Mouse (Mus musculus): ENCODE measurements around the gene Vill. TPM values are rescaled to one million over a fixed set of nuclear protein-coding genes. Genes with fewer than 3 reads are reported as not detected.

Vill gene
- polyA plus RNA-seq, 1 experiment from 2014 or later: 6.9 TPM

DNA sequence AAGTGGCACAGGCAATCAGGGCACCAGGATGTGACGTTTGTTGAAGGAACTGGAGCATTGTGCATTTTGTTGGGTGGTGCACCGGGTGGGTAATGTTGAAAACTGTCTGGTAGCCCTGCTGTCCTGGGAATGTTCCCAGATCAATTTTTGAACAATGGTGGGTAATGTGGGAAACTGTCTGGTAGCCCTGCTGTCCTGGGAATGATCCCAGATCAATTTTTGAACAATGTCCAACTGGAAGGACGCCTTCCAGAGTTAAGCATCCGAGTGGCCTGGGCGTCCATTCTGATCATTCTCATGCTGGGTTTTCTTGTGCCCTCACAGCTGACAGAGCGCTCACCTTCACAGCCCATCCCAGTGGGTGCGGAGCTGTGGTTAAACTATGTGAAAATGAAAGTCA is 25.2 kb upstream of the Vill start:
- WGBS: 94% methylated on average over 7 of the region's 7 CpGs
- no peak for ATAC-seq (ENCODE audit: low FRiP score)
- Histone ChIP-seq H3K9me3 (no peaks in the 10 kb centered on the region), H3K36me3 (replicated peaks) (no peaks in the 10 kb centered on the region), H3K4me1 (peaks cover 8% of the 10 kb centered on the region), H3K27ac (no peak overlapping the region), H3K27me3 (no peaks in the 10 kb centered on the region), H3K4me3 (replicated peaks) (no peak overlapping the region), H3K9ac (no peak overlapping the region), H3K4me2 (no peak overlapping the region)

DNA sequence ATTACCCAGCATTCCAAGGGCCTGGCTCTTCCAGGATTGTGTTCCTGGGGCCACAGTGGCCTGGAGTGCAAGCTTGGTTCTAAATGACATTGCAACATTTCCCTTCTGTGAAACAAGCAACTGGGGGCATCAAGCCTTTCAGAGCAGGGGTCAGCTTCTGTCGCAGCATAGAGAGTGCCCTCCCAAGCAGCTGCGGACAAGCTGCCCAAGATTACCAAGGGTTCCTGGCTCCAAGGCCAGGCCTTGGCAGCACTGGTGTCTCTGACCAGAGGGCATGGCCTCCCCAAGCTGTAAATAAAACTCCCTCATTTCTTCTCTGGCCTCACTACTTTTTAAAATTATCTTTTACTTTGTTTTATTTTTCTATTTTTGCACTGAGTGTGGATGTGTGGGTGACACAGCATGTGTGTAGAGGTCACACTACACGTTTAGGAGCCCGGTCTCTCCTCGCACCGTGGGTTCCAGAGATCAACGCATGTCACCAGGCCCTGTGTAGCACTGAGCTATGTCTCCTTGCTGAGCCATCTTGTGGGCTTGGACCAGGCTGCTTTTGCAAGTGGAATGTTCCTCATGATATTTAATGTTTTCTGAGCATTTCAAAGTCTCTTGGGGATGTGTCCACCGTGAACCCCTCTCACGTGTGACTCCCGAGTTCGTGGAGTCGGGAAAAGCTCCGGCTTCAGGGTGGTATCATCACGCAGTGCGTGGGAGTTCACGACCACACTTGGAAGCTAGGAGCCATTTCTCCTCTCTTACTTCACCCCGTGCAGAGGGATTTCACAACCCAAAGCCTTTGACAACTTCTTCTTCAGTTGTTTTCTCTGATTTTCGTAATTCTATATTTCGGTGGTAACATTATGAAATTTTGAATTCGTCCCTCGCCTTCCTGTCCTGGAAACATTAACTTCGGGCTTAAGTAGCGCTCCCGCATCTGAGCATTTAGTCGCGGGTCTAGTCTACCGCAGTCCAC is 24.1 kb upstream of the Vill start:
- no peak overlapping the region for H3K27ac ChIP-seq
- no peak overlapping the region for H3K9ac ChIP-seq
- H3K4me2 ChIP-seq: no peak overlapping the region
- H3K4me1 ChIP-seq: peaks cover 20% of the 10 kb centered on the region
- H3K4me3 ChIP-seq (replicated peaks): no peak overlapping the region
- no peaks in the 10 kb centered on the region for H3K9me3 ChIP-seq
- WGBS: 93% methylated on average over 27 of the region's 27 CpGs
- H3K36me3 ChIP-seq (replicated peaks): no peaks in the 10 kb centered on the region
- H3K27me3 ChIP-seq: no peaks in the 10 kb centered on the region; the same call in 1 of the 2 replicates
- no peak for ATAC-seq (ENCODE audit: low FRiP score)

DNA sequence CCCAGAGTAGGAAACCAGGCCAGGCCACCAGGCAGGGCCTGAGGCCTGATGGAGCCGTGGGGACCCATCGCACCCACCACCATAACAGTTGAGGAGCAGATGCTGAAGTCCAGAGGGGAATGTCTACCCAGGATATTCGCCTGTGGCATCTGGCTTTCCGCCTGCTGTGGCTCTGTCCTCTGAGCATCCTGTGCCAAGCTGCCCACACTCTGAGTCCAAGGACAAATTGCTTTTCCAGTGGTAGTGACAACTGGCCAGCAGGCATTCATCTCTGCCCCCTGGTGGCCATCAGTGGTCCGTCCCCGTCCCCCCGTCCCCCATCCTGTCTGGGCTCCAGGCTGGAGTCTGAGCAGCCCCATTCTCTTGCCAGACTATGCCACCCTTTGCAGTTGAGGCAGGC is 23.0 kb upstream of the Vill start:
- 0 out of 2 replicates have a peak, but pooled peaks have one; percentile 40 for ATAC-seq (ENCODE audit: low FRiP score)
- Histone ChIP-seq H3K4me3 (replicated peaks) (no peak overlapping the region), H3K9me3 (no peaks in the 10 kb centered on the region), H3K27me3 (no peaks in the 10 kb centered on the region; the same call in 1 of the 2 replicates), H3K9ac (no peak overlapping the region), H3K4me1 (peaks cover 30% of the 10 kb centered on the region), H3K36me3 (replicated peaks) (no peaks in the 10 kb centered on the region), H3K27ac (no peak overlapping the region), H3K4me2 (no peak overlapping the region)
- whole genome bisulfite sequencing: 65% methylated on average over 7 of the region's 7 CpGs

DNA sequence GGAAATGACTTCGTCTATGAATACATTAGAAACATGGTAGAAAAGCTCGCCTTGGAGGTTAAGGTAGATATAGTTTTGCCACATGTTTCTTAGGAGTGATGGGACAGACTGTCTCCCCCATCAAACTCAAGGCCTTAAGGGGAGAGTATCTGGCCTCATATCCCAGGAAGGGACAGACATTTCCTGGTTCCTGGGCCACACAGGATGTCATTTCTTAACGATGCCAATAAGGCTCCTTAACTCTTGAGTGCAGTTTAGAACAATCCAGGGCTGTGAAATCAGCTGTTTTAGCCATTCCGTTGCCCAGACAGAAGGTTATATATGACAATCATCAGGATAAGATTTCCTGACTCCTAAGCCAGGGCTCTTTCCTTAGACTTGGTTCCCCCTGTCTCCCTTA is 21.5 kb upstream of the Vill start:
- H3K9me3 ChIP-seq: no peaks in the 10 kb centered on the region
- H3K27me3 ChIP-seq: no peaks in the 10 kb centered on the region; the same call in 1 of the 2 replicates
- H3K27ac ChIP-seq: no peak overlapping the region
- ATAC-seq (ENCODE audit: low FRiP score): no peak
- peaks cover 37% of the 10 kb centered on the region for H3K4me1 ChIP-seq
- no peak overlapping the region for H3K9ac ChIP-seq
- WGBS: 86% methylated on average over 4 of the region's 4 CpGs
- H3K36me3 ChIP-seq (replicated peaks): no peaks in the 10 kb centered on the region
- no peak overlapping the region for H3K4me3 ChIP-seq (replicated peaks)
- H3K4me2 ChIP-seq: no peak overlapping the region

DNA sequence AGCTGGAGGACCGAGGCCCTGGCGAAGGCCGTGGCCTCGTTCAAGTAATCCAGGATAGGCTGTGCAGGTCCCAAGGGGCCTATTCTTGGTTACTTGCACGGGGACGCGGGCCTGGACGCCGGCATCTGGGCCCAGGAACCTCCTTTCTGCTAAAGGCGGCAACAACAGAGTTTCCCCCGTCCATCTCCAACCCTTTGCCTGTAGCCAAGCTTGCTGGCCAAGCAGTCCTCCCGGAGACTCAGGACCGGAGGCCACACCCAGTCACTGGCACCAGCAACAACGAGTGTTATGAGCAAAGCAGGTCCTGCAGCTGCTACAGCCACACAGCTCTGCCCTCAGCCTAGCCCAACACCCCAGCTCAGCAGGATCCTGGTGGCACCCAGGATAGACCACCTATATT is 20.8 kb upstream of the Vill start:
- Histone ChIP-seq H3K9me3 (no peaks in the 10 kb centered on the region), H3K27ac (peak overlapping the region; percentile 68; the same call in 1 of the 2 replicates), H3K4me2 (no peak overlapping the region), H3K4me3 (replicated peaks) (no peak overlapping the region), H3K36me3 (replicated peaks) (no peaks in the 10 kb centered on the region), H3K9ac (no peak overlapping the region), H3K4me1 (peaks cover 42% of the 10 kb centered on the region), H3K27me3 (no peaks in the 10 kb centered on the region; the same call in 1 of the 2 replicates)
- WGBS: 85% methylated on average over 14 of the region's 14 CpGs
- no peak for ATAC-seq (ENCODE audit: low FRiP score)

DNA sequence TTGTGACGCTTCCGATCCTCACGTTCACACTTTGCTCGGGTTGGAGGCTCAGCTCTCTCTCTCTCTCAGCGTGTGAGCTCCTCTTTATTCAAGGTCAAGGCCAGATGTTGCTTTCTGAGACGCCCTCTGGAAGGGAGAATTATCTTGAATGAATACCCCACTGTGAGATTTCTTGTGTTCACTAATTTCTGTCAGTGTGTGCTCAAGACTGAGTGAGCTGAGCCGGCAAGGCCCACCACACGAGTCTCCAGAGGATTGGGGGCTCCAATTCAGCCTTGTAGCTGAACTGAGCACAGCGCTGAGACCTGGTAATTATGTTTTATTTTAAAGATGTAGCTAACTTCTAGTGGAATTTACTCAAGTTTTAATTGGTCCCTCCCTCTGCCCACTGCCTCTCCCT is 20.0 kb upstream of the Vill start:
- Histone ChIP-seq H3K9ac (0 out of 2 replicates have a peak overlapping the region, but pooled peaks have one; percentile 7), H3K36me3 (replicated peaks) (no peaks in the 10 kb centered on the region), H3K27me3 (no peaks in the 10 kb centered on the region; the same call in 1 of the 2 replicates), H3K4me1 (peaks cover 49% of the 10 kb centered on the region), H3K9me3 (no peaks in the 10 kb centered on the region), H3K27ac (peak overlapping the region; percentile 68), H3K4me2 (no peak overlapping the region), H3K4me3 (replicated peaks) (no peak overlapping the region)
- WGBS: 39% methylated on average over 9 of the region's 9 CpGs
- no peak for ATAC-seq (ENCODE audit: low FRiP score)

DNA sequence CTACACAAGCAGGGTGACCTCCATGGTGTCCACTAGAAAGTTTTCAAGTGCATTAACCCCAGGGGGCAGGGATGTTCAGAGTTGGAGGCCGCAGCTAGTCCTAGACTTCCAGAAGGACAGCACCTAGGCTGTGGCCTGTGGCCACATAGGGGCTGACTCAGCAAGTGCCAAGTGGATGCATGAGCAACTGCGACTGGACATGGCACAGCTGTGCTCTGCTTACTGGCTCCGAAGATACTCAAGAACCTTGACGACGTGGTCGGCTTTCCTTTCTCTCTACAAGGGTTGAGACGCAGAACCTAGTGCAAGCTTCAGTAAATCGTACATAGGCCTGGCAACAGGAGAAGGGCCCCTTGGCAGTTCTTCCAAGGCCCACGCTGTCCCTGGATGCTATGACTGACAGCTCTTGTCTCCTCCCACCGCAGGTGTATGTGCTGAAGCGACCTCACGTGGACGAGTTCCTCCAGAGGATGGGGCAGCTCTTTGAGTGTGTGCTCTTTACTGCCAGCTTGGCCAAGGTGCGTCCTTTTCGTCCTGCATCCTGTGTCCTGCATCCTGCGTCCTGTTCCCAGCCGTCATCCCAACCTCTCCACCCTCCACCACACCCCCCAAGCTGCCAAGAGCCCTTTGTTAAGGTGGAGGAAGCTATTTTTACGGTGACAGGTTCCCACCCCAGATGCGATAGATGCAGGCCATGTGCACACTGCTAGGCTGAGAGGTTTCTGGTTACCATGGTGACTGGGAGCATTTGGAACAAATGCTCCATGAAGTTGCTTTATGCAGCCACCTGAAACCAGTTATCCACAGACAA is 19.3 kb upstream of the Vill start:
- no peak overlapping the region for H3K4me2 ChIP-seq

DNA sequence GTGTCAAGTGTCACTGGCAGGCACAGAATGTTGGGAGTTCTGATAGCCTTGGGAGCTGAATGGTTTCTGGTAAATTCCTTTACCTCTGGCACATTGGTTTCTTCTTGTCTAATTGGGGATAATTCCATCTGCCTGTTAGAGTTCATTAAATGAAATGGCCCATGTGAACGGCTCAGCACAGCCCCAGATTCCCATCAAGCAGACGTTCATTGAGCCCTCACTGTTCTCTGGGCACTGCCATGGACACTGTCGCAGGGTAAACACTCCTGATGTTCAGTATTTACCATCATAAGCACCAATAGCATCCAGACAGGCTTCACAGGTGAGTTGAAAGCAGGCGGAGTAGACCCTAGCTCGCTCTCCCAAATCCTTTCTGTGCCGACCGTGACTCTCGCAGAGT is 18.5 kb upstream of the Vill start:
- no peak overlapping the region for H3K9ac ChIP-seq
- H3K36me3 ChIP-seq (replicated peaks): peaks cover 9% of the 10 kb centered on the region; the same call in 1 of the 2 replicates
- 69% methylated on average over 8 of the region's 8 CpGs for WGBS
- H3K27ac ChIP-seq: peak overlapping the region; percentile 50
- ATAC-seq (ENCODE audit: low FRiP score): peak; percentile 41; the same call in 1 of the 2 replicates
- H3K4me1 ChIP-seq: peaks cover 52% of the 10 kb centered on the region
- H3K4me3 ChIP-seq (replicated peaks): no peak overlapping the region
- no peaks in the 10 kb centered on the region; the same call in 1 of the 2 replicates for H3K27me3 ChIP-seq
- no peak overlapping the region for H3K4me2 ChIP-seq
- no peaks in the 10 kb centered on the region for H3K9me3 ChIP-seq

More for the DNA sequence above, 19.3 kb upstream of the Vill start:
- Histone ChIP-seq H3K9me3 (no peaks in the 10 kb centered on the region), H3K9ac (peak overlapping the region; percentile 7; the same call in 1 of the 2 replicates), H3K27ac (peak overlapping the region; percentile 50), H3K27me3 (no peaks in the 10 kb centered on the region; the same call in 1 of the 2 replicates), H3K4me3 (replicated peaks) (no peak overlapping the region), H3K36me3 (replicated peaks) (peaks cover 6% of the 10 kb centered on the region; the same call in 1 of the 2 replicates), H3K4me1 (peaks cover 52% of the 10 kb centered on the region)
- 65% methylated on average over 19 of the region's 19 CpGs for WGBS
- peak; percentile 59; the same call in 1 of the 2 replicates for ATAC-seq (ENCODE audit: low FRiP score)

DNA sequence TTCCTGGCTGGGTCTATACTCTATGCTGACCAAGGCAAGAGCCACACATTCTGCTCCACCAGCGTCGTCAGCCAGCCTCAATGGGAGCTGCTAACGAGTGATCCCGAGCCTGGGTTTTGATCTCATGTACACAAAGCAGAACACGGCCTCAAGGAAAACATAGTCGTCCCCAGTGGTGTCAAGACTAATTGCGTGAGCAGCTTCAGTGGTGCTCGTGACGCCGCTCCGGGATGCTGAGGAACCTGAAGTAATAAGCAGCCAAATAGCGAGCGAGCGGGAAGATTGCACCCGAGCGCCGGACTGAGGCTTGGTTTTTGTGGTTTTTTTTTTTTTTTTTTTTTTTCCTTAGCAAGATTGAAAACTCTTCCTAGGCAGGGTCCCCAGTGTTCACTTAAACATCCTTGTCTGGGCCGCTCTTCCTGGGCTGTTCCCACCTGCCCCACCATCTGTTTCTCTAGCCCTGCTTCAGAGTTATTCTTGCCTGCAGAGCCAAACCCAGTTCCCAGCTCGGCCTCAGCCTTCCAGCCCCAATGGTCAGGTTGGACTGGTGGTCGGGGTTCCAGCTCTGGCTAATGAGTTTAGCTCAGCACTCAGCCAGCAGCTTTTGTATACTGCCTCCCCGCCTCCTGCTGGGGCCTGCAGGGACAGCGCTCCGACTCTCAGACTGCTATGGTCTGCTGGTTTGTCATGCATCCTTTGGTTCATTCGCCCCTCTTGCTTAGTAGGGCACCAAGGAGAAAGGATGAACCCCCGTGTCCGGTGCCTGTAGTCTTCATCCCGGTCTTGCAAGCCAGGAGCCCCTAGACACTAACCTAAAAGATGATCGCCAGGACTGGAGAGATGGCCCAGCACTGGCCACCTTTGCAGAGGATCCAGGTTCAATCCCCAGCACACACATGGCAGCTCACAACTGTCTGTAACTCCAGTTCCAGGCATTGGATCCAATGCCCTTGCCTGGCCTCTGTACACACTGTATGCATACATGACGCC is 17.6 kb upstream of the Vill start:
- no peak overlapping the region; the same call in 1 of the 2 replicates for H3K27ac ChIP-seq
- no peak for ATAC-seq (ENCODE audit: low FRiP score)

DNA sequence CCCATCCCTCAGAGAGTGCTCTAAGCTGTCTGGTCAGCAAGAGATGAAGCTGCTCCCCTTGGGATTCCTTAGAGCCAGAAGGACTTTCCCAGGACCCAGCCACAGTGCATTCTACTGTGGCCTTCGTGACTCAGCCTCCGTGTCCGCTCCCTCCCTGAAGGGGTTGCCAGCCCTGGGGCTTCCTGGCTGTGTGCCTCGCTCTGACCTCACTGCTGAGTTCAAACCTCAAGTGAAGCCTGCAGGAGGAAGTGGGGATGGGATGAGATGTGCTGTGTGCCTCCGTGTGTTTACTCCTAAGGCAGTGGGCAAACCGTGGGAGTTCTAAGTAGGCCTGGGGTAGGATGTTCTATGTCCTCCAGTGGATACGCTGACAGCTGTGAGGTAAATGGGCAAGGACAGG is 16.7 kb upstream of the Vill start:
- no peaks in the 10 kb centered on the region; the same call in 1 of the 2 replicates for H3K27me3 ChIP-seq
- H3K4me3 ChIP-seq (replicated peaks): no peak overlapping the region
- no peak overlapping the region for H3K4me2 ChIP-seq
- WGBS: 87% methylated on average over 7 of the region's 7 CpGs
- H3K9ac ChIP-seq: no peak overlapping the region
- H3K4me1 ChIP-seq: peaks cover 52% of the 10 kb centered on the region
- no peaks in the 10 kb centered on the region for H3K9me3 ChIP-seq
- ATAC-seq (ENCODE audit: low FRiP score): no peak
- H3K36me3 ChIP-seq (replicated peaks): peaks cover 13% of the 10 kb centered on the region
- H3K27ac ChIP-seq: no peak overlapping the region

More for the DNA sequence above, 17.6 kb upstream of the Vill start:
- peaks cover 52% of the 10 kb centered on the region for H3K4me1 ChIP-seq
- H3K9me3 ChIP-seq: no peaks in the 10 kb centered on the region
- no peak overlapping the region for H3K9ac ChIP-seq
- no peak overlapping the region for H3K4me3 ChIP-seq (replicated peaks)
- no peak overlapping the region for H3K4me2 ChIP-seq
- H3K27me3 ChIP-seq: no peaks in the 10 kb centered on the region; the same call in 1 of the 2 replicates
- H3K36me3 ChIP-seq (replicated peaks): peaks cover 9% of the 10 kb centered on the region; the same call in 1 of the 2 replicates
- WGBS: 48% methylated on average over 29 of the region's 29 CpGs

DNA sequence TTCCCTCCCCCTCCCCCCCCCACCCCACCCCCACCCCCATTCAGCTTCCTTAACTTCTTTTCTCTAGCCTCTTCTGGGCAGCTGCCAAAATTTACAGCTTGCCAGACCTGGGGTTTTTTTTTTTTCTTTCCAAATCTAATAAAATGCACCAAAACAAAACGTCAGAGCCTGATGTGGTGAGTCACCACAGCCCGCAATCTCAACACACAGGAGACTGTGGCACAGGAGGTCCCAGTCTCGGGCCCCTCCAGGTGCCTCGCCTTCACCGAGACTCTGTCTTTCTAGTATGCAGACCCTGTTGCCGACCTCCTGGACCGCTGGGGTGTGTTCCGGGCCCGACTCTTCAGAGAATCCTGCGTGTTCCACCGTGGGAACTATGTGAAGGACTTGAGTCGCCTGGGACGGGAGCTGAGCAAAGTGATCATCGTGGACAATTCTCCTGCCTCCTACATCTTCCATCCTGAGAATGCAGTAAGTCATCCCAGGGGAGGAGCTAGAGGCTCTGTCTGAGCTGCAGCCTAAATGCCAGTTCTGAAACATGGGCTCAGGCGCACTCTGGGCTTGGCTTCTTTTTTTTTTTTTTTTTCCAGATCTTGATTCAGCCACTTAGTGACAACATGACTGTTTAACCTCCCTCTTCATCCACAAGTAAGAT is 15.4 kb upstream of the Vill start:
- H3K4me1 ChIP-seq: peaks cover 46% of the 10 kb centered on the region
- H3K4me3 ChIP-seq (replicated peaks): no peak overlapping the region
- no peak overlapping the region for H3K9ac ChIP-seq
- peak overlapping the region; percentile 38; the same call in 1 of the 2 replicates for H3K27ac ChIP-seq
- H3K9me3 ChIP-seq: no peaks in the 10 kb centered on the region
- WGBS: 67% methylated on average over 15 of the region's 15 CpGs
- ATAC-seq (ENCODE audit: low FRiP score): no peak
- H3K4me2 ChIP-seq: no peak overlapping the region
- H3K36me3 ChIP-seq (replicated peaks): peaks cover 21% of the 10 kb centered on the region
- H3K27me3 ChIP-seq: no peaks in the 10 kb centered on the region; the same call in 1 of the 2 replicates
